Mouse (Mus musculus): ENCODE measurements around the gene Tctn1.

- no peak for TF ChIP-seq CTCF (IDR thresholded peaks at IDR 0.05; ENCODE audit: low read depth)
- TF ChIP-seq EP300 (IDR thresholded peaks at IDR 0.05; ENCODE audit: low read depth): no peak
These were observed 10.5 kb upstream of the Tctn1 start for GRCm38 (mm10) chr5:122274785-122275184.
